Mouse (Mus musculus) testis, adult 2 months (tissue): ENCODE data around the gene Oser1. TPM values are rescaled to one million over a fixed set of nuclear protein-coding genes. Genes with fewer than 3 reads are reported as not detected.
A peak's percentile ranks its signal among the peaks of the same experiment; 100 is the strongest.

ENCODE experiments used
- H3K27ac ChIP-seq: fragments of 200-500 bp; 2 replicates; pipeline ENCODE4 v1.5.1; 2012; ENCODE audit warnings: low read depth, low read length; ENCODE audit not compliant: control insufficient read depth, insufficient read depth
- H3K27me3 ChIP-seq: fragments of 200-500 bp; 2 replicates; pipeline ENCODE4 v1.6.1; 2012; ENCODE audit warnings: mild to moderate bottlenecking, low read length, moderate library complexity; ENCODE audit not compliant: control insufficient read depth, insufficient read depth
- H3K36me3 ChIP-seq: fragments of 200-500 bp; 2 replicates; pipeline ENCODE4 v1.6.1; 2012; ENCODE audit warnings: mild to moderate bottlenecking, low read length; ENCODE audit not compliant: control insufficient read depth, insufficient read depth
- H3K4me1 ChIP-seq: fragments of 200-500 bp; 2 replicates; pipeline ENCODE4 v1.6.1; 2012; ENCODE audit warnings: low read length; ENCODE audit not compliant: control insufficient read depth, insufficient read depth
- H3K4me3 ChIP-seq: fragments of 200-500 bp; 2 replicates; pipeline ENCODE4 v1.5.1; 2012; ENCODE audit warnings: low read depth, mild to moderate bottlenecking, low read length, moderate library complexity, mixed read lengths; ENCODE audit not compliant: control insufficient read depth
- CTCF ChIP-seq: fragments of 200-500 bp; IDR thresholded peaks from 2 replicates; pipeline ENCODE4 v1.5.1; 2012; ENCODE audit warnings: low read depth, mild to moderate bottlenecking, inconsistent platforms, low read length, moderate library complexity; ENCODE audit not compliant: control insufficient read depth, insufficient read depth, insufficient replicate concordance
- POLR2A ChIP-seq: fragments of 200-500 bp; IDR thresholded peaks from 2 replicates; pipeline ENCODE4 v1.6.1; 2012; ENCODE audit warnings: low read depth, mild to moderate bottlenecking, inconsistent platforms, low read length, moderate library complexity; ENCODE audit not compliant: control insufficient read depth
- polyA plus RNA-seq: library from polyadenylated mRNA; depleted of rRNA; stranded (reverse); fragments of >200 nt; gene quantifications from 2 replicates; pipeline ENCODE4 v1.2.3, GENCODE M21; 2012

Oser1 gene
- polyA plus RNA-seq, 1 experiment, result 304 TPM

DNA sequence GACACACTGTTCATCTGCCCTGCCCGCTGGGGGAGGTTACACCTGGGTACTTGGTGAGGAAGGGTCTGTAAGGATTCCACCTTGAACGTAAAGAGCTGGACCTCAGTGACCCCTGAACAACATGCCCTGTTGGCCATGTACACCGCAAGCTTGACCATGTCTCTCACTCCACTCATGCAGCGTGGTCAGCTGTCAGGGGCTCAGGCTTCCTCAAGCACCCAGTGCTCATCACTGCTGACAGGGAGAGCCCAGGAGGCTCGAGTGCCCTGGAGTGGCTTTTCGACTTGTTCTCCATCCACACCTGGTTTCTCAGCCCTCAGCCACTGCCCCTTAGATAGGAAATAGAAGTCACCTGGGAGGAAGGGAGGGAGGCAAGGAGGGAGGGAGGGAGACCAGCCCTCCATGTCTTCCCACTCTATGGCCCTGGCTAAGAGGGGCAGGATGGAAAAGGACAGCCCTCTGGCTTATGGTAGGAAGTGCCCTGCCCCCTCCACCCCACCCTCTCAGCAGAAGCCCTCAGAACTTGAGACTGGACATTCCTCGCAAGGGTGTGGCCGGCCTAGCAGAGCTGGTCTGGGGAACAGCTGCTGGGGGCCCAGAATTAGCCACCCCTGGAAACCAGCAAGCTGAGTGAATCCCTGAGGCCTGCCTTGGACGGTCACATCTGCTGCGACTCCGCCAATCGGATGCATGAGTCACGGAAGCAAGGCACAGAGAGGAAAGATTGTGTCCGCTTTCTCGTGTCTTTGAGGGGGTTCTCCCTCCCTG lies 37.9 kb downstream of the Oser1 start:
- Histone ChIP-seq H3K27me3 (no peaks in the 10 kb centered on the region), H3K27ac (no peak overlapping the region), H3K4me1 (no peaks in the 10 kb centered on the region), H3K4me3 (no peak overlapping the region), H3K36me3 (no peaks in the 10 kb centered on the region)
- TF ChIP-seq CTCF, result no peak
- TF ChIP-seq POLR2A, result no peak

DNA sequence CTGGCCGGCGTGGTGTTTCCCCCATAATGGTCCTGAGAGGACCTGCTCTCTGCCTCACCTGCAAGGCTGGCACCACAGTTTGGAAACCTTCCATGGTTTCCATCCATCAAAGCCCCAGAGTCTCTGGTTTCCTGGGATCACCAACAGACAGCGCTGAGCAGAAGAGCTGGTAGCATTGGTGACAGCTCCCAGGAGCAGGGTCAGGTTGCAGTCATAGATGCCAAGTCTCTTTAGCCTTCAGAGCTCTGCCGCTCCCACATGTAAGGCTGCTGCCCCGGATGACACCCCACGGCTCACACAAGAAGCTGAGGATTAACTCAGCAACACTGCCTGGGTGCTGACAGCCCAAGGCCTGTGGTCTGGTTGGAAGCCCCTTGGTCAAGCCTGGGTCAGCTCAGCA lies 39.4 kb downstream of the Oser1 start:
- H3K4me1 ChIP-seq, result no peaks in the 10 kb centered on the region
- no peak for TF ChIP-seq CTCF
- TF ChIP-seq POLR2A, result no peak
- no peak overlapping the region for H3K4me3 ChIP-seq
- no peak overlapping the region for H3K27ac ChIP-seq
- no peaks in the 10 kb centered on the region for H3K27me3 ChIP-seq
- no peaks in the 10 kb centered on the region for H3K36me3 ChIP-seq

DNA sequence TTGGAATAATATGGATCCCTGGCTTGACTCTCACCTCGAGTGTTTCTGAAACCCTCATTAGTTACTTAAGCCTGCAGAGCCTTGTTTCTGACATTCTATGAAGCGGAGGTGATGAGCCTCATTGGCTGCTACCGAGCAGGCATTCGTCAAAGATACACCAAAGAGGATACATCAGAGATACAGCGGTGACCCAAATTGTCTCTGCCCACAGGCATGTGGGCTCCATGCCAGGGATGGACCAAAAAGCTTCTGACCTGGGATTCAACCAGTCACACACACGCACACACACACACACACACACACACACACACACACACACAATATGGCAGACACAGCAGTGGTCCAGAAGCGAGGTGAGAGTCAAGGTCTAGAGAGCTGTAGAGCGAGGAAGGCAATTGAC lies 43.3 kb downstream of the Oser1 start:
- TF ChIP-seq CTCF (no peak), POLR2A (no peak)
- no peak overlapping the region for H3K4me3 ChIP-seq
- H3K36me3 ChIP-seq, result no peaks in the 10 kb centered on the region
- peaks cover 4% of the 10 kb centered on the region for H3K4me1 ChIP-seq
- no peaks in the 10 kb centered on the region for H3K27me3 ChIP-seq
- no peak overlapping the region for H3K27ac ChIP-seq

DNA sequence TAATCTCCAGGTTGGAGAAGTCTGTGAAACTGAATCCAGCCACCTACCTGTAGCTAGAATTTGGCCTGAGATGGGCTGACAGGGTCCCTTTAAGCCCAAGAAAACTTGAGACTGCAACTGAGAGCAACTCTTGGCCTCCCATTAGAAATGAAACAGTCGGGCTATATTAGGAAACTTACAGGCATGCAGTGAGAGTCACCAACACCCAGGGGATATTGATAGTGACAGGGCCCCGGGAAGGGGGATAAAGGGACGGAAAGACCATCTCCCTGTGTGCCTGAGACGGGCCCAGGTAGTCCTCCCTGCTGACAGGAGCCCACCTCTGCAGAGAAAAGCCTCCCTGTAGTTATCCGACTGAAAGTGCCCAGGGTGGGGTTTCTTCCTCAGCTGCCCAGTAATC lies 45.1 kb downstream of the Oser1 start:
- no peak overlapping the region for H3K27ac ChIP-seq
- peaks cover 13% of the 10 kb centered on the region for H3K4me1 ChIP-seq
- no peaks in the 10 kb centered on the region for H3K27me3 ChIP-seq
- H3K36me3 ChIP-seq, result no peaks in the 10 kb centered on the region
- H3K4me3 ChIP-seq, result no peak overlapping the region
- TF ChIP-seq POLR2A (no peak), CTCF (no peak)

DNA sequence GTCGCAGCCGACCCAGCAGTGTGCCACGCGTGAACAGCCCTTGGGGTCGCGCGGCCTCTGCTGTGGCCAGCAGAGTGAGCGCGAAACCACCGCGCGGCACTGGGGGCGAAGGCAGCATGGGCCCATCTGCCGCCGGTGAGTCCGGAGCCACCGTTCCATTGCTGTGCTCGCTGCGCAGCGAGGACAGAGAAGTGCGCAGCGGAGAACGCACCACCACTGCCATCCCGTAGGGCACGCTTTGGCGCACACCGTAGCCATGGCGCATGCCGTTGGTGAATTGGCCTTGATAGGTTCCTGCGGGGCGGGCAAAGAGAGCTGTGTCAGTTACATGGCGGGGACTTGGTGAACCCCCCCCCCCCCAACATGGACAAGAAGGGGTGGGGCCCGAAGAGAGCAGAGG lies 48.4 kb downstream of the Oser1 start:
- no peaks in the 10 kb centered on the region for H3K27me3 ChIP-seq
- TF ChIP-seq POLR2A (no peak), CTCF (no peak)
- no peak overlapping the region for H3K27ac ChIP-seq
- peaks cover 13% of the 10 kb centered on the region for H3K4me1 ChIP-seq
- no peaks in the 10 kb centered on the region for H3K36me3 ChIP-seq
- H3K4me3 ChIP-seq, result peak overlapping the region; percentile 45

DNA sequence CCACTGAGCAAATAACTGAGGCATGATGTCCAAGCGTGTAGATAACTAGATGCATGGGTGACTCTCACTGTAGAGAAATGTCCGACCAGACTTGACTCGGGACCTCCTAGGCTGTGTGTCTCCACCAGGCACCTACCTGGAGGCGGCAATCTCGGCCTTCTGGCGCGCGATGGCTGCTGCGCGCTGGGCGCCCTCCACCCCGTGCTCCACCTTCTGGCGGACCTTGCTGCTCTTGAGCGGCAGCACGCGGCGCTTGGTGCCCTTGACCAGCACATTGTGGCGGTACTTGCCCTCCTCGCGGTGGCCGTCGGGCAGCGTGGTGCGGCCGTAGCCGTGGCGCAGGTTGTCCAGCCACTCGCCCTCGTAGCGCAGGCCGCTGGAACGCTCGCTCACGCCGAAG lies 49.0 kb downstream of the Oser1 start:
- Histone ChIP-seq H3K27ac (no peak overlapping the region), H3K36me3 (no peaks in the 10 kb centered on the region), H3K27me3 (no peaks in the 10 kb centered on the region), H3K4me3 (peak overlapping the region; percentile 45), H3K4me1 (peaks cover 13% of the 10 kb centered on the region)
- TF ChIP-seq CTCF (no peak), POLR2A (no peak)

DNA sequence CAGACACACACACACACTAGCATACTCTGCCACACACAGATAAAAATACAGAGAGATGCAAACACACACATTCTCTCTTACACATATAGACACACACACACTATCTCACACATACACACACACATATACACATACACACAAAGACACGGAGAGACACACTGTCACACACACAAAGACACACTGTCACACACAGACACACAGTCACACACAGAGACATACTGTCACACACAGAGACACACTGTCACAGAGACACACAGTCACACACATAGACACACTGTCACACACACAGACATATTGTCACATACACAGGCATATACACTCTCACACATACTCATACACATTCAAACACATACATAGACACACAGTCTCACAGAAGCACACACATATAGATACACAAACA lies 51.9 kb downstream of the Oser1 start:
- TF ChIP-seq POLR2A, result no peak
- TF ChIP-seq CTCF, result no peak
- Histone ChIP-seq H3K36me3 (no peaks in the 10 kb centered on the region), H3K27ac (no peak overlapping the region), H3K27me3 (no peaks in the 10 kb centered on the region), H3K4me1 (peaks cover 13% of the 10 kb centered on the region), H3K4me3 (no peak overlapping the region)

DNA sequence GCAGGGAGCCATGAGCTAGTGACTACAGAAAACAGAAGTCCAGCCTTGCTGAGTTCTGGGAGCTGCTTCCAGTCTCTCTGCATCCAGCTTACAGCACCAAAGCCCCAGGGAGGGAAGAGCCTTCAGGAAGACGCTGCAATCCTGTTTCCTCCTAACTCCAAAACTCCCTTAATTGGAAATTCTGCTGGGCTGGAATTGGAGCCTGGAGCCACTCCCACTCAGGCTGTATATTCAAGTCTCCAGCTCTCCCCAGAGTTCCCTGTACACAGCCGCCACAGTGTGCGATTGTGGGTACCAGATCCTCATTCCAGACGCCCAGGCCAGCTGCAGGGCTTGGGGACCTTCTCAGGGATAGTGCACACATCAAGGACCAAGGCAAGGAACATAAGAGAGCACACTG lies 54.3 kb downstream of the Oser1 start:
- Histone ChIP-seq H3K36me3 (no peaks in the 10 kb centered on the region), H3K4me1 (no peaks in the 10 kb centered on the region), H3K4me3 (no peak overlapping the region), H3K27ac (no peak overlapping the region; the same call in 1 of the 2 replicates), H3K27me3 (no peaks in the 10 kb centered on the region)
- TF ChIP-seq CTCF (no peak), POLR2A (no peak)
